Mouse (Mus musculus) C2C12 (cell line): ENCODE results near the gene Snx22. TPM values are rescaled to one million over a fixed set of nuclear protein-coding genes. Genes with fewer than 3 reads are reported as not detected.

ENCODE experiments used
- H3K27me3 ChIP-seq: one replicate; pipeline ENCODE4 v1.6.1; 2011; ENCODE audit not compliant: control insufficient read depth, insufficient read depth, insufficient read length
- H3K36me3 ChIP-seq: one replicate; pipeline ENCODE4 v1.6.1; 2011; ENCODE audit not compliant: control insufficient read depth, insufficient read depth
- H3K4me3 ChIP-seq: one replicate; pipeline ENCODE4 v1.5.1; 2011; ENCODE audit warnings: mild to moderate bottlenecking, control low read depth; ENCODE audit not compliant: poor library complexity, insufficient read depth, severe bottlenecking
- H3K79me2 ChIP-seq: one replicate; pipeline ENCODE4 v1.6.1; 2011; ENCODE audit not compliant: control insufficient read depth, insufficient read depth
- H3K79me3 ChIP-seq: one replicate; pipeline ENCODE4 v1.6.1; 2011; ENCODE audit warnings: low read depth, control low read depth
- H3ac ChIP-seq: one replicate; pipeline ENCODE3; 2011; ENCODE audit warnings: low read depth; ENCODE audit not compliant: control insufficient read depth, insufficient read length
- CEBPB ChIP-seq: IDR thresholded peaks from one replicate; pipeline ENCODE4 v1.6.1; 2011; ENCODE audit warnings: low read depth, mild to moderate bottlenecking, control low read depth, moderate library complexity
- CTCF ChIP-seq: IDR thresholded peaks from one replicate; pipeline ENCODE4 v1.5.1; 2011; ENCODE audit not compliant: control insufficient read depth, insufficient read depth, insufficient read length
- FOSL1 ChIP-seq: IDR thresholded peaks from one replicate; pipeline ENCODE4 v1.8.0; 2011; ENCODE audit warnings: mild to moderate bottlenecking, low read length; ENCODE audit not compliant: poor library complexity, insufficient read depth, severe bottlenecking
- MAX ChIP-seq: IDR thresholded peaks from one replicate; pipeline ENCODE4 v1.6.1; 2011; ENCODE audit warnings: mild to moderate bottlenecking, control low read depth
- MYOD1 ChIP-seq: IDR thresholded peaks from one replicate; pipeline ENCODE4 v1.6.1; 2011; ENCODE audit warnings: low read depth; ENCODE audit not compliant: control insufficient read depth, insufficient read length
- MYOG ChIP-seq: IDR thresholded peaks from one replicate; pipeline ENCODE4 v1.6.1; 2011; ENCODE audit not compliant: control insufficient read depth, insufficient read length; ENCODE audit errors: extremely low read depth
- USF1 ChIP-seq: IDR thresholded peaks from one replicate; pipeline ENCODE4 v1.6.1; 2011; ENCODE audit warnings: low read depth, mild to moderate bottlenecking, control low read depth, moderate library complexity
- polyA plus RNA-seq: library from polyadenylated mRNA; unstranded; fragments of >200 nt; fragmentation: generic; extraction: Trizol; gene quantifications from one replicate; pipeline ENCODE4 v1.2.1, GENCODE M21; 2012; ENCODE audit warnings: missing spikeins

Snx22 gene
- polyA plus RNA-seq, 1 experiment, result 0.74 TPM

DNA sequence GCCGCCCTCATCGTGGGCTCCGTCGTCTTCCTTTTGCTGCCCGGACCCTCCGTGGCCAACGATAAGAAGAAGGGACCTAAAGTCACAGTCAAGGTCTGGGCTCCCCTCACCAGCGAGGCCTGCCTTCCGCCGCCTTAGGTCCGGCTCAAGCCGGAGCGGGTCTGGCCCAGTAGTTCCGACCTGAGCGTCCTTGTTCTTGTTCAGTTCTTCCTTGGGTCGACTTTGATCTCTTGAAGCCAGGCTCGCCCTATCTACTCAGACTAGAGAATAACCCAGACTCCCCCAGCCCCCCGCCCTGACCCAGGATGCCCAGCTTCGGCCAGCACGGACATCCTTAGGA lies 9.2 kb downstream of the Snx22 start:
- TF ChIP-seq FOSL1, result no peak
- TF ChIP-seq USF1, result no peak
- TF ChIP-seq CEBPB, result no peak
- TF ChIP-seq MYOG, result no peak
- TF ChIP-seq MYOD1, result no peak
- no peak for TF ChIP-seq MAX
- no peak for TF ChIP-seq CTCF
- H3K4me3 ChIP-seq, result peak overlapping the region; percentile 60
- peak overlapping the region; percentile 82 for H3ac ChIP-seq
- H3K79me2 ChIP-seq, result peaks cover 33% of the 10 kb centered on the region
- peaks cover 23% of the 10 kb centered on the region for H3K79me3 ChIP-seq
- no peaks in the 10 kb centered on the region for H3K27me3 ChIP-seq
- H3K36me3 ChIP-seq, result peaks cover 27% of the 10 kb centered on the region

DNA sequence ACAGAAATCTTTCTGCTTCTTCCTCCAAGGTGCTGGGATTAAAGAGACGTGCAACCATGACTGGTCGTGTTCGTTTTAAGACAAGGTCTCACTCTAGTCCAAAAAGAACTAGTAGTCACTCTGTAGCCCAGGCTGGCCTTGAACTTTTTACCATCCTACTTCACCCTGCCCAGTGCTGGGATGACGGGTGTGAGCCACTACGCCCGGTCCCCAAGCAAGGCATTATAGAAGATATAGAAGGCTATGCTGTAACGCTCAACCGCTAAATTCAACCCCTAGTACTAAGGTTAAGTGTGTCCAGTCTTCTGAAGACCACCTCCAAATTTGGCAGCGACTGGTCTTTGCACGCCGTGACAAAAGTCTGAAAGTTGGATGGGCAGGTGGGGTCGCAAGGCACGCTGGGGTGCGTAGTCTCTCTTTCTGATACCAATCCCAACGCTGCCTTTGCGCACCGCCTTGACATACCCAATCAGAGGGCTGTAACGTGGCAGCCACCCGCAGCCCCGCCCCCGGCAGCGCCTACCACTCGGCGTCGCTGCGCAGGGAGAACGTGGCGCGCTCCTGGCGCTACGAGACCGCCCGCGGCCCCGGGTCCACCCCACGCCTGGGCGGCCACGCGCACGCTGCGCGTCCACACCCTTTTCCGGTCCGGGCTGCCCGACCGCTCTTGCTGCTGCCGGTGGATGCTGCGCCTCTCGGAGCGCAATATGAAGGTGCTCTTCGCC lies 9.8 kb downstream of the Snx22 start, which contains the start of gene Ppib:
TSS of gene Ppib (plus strand) at position 640 of the 725 bp plus-strand sequence.
- Histone ChIP-seq H3K36me3 (peaks cover 24% of the 10 kb centered on the region), H3K79me2 (peaks cover 33% of the 10 kb centered on the region), H3ac (peak within 1 kb of the TSS; percentile 82), H3K79me3 (peaks cover 23% of the 10 kb centered on the region), H3K4me3 (peak within 1 kb of the TSS; percentile 60), H3K27me3 (no peaks in the 10 kb centered on the region)
- no peak for TF ChIP-seq CEBPB
- TF ChIP-seq MAX, result peak; percentile 59

DNA sequence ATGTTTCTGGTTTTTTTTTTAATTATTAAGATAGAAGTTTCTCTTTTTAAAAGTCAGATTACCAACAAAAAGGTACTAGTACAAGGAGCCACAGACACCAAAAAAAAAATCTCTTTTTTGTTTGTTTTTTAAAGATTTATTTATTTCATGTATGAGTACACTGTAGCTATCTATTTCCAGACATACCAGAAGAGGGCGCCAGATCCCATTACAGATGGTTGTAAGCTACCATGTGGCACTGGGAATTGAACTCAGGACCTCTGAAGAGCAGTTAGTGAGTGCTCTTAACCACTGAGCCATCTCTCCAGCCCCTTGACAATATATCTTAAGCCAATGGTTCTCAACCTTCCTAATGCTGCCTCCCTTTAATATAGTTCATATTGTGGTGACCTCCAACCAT lies 15.9 kb downstream of the Snx22 start:
- Histone ChIP-seq H3K79me2 (no peaks in the 10 kb centered on the region), H3K27me3 (no peaks in the 10 kb centered on the region), H3K4me3 (no peak overlapping the region), H3K36me3 (no peaks in the 10 kb centered on the region), H3ac (no peak overlapping the region), H3K79me3 (no peaks in the 10 kb centered on the region)
- TF ChIP-seq MYOG (no peak), MYOD1 (no peak), CTCF (no peak), CEBPB (no peak)

GRCm38 (mm10) chr9:66052731-66053130 lies 16.8 kb downstream of the Snx22 start:
- no peaks in the 10 kb centered on the region for H3K36me3 ChIP-seq

DNA sequence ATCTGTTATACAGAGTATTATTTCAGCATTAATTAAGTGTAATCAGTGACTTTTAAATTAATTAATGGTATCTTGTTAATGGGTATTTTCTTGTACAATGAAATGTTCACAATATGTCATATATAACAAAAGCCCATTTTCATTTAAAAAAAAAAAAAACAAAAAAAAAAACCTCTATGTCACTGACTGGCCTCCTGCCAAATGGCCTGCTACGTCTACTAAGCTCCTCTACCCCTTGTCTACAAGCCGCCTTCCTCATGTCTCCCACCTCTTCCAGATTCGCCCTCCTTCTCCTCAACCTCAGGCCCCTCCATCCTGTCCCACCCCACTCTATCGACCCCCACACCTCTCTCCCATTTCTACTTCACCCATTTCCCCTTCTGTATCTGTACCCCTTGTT lies 18.0 kb downstream of the Snx22 start:
- H3K4me3 ChIP-seq, result no peak overlapping the region
- TF ChIP-seq MYOD1 (no peak), MAX (no peak), CTCF (no peak), MYOG (no peak), FOSL1 (no peak), USF1 (no peak), CEBPB (no peak)
- H3ac ChIP-seq, result no peak overlapping the region

More at GRCm38 (mm10) chr9:66052731-66053130, 16.8 kb downstream of the Snx22 start:
- no peak overlapping the region for H3K4me3 ChIP-seq
- H3K79me3 ChIP-seq, result no peaks in the 10 kb centered on the region
- TF ChIP-seq CEBPB (no peak), MYOG (no peak), CTCF (no peak), MYOD1 (no peak), FOSL1 (no peak), MAX (no peak), USF1 (no peak)
- no peaks in the 10 kb centered on the region for H3K27me3 ChIP-seq
- H3ac ChIP-seq, result no peak overlapping the region
- H3K79me2 ChIP-seq, result no peaks in the 10 kb centered on the region

GRCm38 (mm10) chr9:66049931-66050601 lies 19.5 kb downstream of the Snx22 start:
- Histone ChIP-seq H3K79me3 (no peaks in the 10 kb centered on the region), H3K27me3 (no peaks in the 10 kb centered on the region), H3K36me3 (no peaks in the 10 kb centered on the region), H3K79me2 (no peaks in the 10 kb centered on the region), H3ac (no peak overlapping the region), H3K4me3 (no peak overlapping the region)
- TF ChIP-seq MAX (no peak), MYOD1 (no peak), CTCF (no peak), MYOG (no peak), FOSL1 (no peak), USF1 (no peak), CEBPB (no peak)

More for the DNA sequence above, 18.0 kb downstream of the Snx22 start:
- Histone ChIP-seq H3K79me2 (no peaks in the 10 kb centered on the region), H3K36me3 (no peaks in the 10 kb centered on the region), H3K27me3 (no peaks in the 10 kb centered on the region), H3K79me3 (no peaks in the 10 kb centered on the region)
